Mouse (Mus musculus) gastrocnemius, adult 2 months (tissue): ENCODE results near the gene Atp6v0a1. TPM values are rescaled to one million over a fixed set of nuclear protein-coding genes. Genes with fewer than 3 reads are reported as not detected.

Experiments used
- DNase-seq: peaks from one replicate; pipeline ENCODE4 v3.0.0; 2022
- H3K27ac ChIP-seq: fragments of 200-600 bp; 2 replicates; pipeline ENCODE4 v1.8.1; 2022; ENCODE audit warnings: mild to moderate bottlenecking
- H3K4me3 ChIP-seq: fragments of 200-600 bp; 2 replicates; pipeline ENCODE4 v1.8.1; 2022; ENCODE audit warnings: mild to moderate bottlenecking, moderate library complexity
- CTCF ChIP-seq: fragments of 200-600 bp; IDR thresholded peaks from 2 replicates; pipeline ENCODE4 v1.8.1; 2022; ENCODE audit warnings: antibody characterized with exemption, mild to moderate bottlenecking, moderate library complexity
- intact Hi-C: fragments of 180-260 bp; cut with DNase I; formaldehyde crosslinking; loops from one replicate; pipeline ENCODE4 v1.15.1; 2025
- total RNA-seq, 2 experiments: library from RNA; stranded (reverse); gene quantifications; 2 replicates each; pipeline ENCODE4 v1.2.3; 2021

Gene Atp6v0a1
- total RNA-seq, 2 experiments from 2014 or later: 59.6 to 65.2 TPM

DNA sequence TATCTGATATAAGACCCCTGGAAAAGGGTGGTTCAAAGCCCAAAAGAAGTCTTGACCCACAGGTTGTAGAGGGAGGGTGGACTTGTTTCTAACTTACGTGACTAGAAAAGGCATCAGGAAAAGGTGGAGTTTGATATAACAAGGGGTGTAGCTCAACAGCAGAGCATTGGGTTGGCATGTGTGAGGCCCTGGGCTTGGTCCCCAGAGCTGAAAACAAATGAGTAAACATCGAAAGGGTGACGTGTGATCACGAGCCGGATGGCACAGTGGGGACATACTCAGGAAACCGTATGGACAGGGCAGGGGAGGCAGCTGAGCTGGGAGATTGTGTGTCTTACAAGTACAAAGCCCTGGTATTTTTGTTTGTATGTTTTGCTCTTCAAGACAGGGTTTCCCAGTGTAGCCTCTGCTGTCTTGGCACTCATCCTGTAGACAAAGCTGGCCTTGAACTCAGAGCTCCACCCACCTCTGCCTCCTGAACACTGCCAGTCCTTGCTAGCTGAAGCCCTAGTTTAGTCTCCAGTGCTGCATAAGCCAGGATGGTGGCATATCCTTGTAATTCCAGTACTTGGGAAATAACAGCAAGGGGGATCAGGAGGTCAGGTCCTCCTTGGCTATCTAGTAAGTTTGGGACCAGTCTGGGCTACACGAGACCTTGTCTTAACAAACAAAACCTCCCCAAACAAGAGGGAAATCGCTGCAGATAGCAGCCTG is 25.5 kb downstream of the Atp6v0a1 start:
- intact Hi-C loops: no loop called here
- no peak overlapping the region for H3K4me3 ChIP-seq
- H3K27ac ChIP-seq: peak overlapping the region; percentile 58
- no peak for DNase-seq
- TF ChIP-seq CTCF: no peak

DNA sequence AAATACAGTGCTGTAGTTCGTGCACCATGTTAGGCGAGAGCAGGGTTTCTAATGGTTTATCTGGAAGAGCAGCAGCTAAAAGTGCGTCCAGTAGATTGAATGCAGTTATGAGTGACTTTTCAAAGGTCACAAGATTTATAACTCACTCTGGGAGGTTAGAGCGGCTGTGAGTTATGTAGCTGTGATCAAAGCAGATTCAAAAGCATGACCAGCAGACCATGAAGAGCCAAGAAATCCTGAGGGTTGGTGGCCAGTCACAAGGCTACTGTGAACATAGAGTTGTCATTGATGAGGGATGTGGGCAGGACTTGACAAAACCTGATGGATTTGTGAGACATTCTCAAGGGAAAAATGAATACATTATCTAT is 26.1 kb downstream of the Atp6v0a1 start:
- intact Hi-C loops: no loop called here
- Histone ChIP-seq H3K27ac (peak overlapping the region; percentile 58; the same call in 1 of the 2 replicates), H3K4me3 (no peak overlapping the region)
- no peak for TF ChIP-seq CTCF
- DNase-seq: no peak

DNA sequence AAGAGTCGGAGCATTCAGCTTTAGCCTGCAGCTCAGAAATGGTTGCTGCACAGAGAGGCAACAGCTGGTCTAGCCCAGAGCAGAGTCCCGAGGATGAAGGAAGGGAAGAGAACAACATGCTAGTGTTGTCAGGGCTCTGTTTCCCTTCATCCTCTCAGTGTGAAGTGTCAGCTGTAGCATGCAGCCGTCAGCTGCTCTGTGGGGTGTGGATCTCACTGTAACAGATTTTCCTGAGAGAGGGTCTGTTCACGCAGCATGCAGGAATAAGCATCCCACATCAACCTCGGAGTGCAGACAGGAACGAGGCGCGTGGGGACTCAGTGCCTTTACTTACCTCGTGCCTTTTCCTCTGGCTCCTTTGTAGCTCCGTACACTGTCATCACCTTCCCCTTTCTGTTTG is 28.5 kb downstream of the Atp6v0a1 start:
- H3K27ac ChIP-seq: no peak overlapping the region
- intact Hi-C loops: no loop called here
- DNase-seq: no peak
- H3K4me3 ChIP-seq: no peak overlapping the region
- TF ChIP-seq CTCF: no peak

DNA sequence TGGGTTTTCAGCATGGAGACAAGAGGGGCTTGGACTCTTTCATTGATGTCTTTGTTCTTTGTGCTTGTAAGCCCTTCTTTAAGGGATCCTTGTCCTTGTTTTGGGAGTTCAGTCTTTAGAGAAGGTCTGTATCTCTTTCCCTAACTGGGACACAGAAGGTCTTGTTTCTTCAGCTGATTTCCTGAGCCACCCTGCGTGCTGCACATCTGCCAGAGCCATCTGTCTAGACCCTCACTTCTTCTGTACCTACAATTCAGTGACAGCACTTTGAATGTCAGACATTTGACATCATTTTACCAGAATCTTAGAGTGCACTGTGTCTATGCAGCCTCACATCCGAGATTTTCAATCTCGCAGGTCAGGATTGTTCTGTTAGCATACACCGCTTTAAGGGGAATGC is 36.6 kb downstream of the Atp6v0a1 start:
- H3K27ac ChIP-seq: no peak overlapping the region
- no peak for DNase-seq
- no peak for TF ChIP-seq CTCF
- intact Hi-C loops: no loop called here
- no peak overlapping the region for H3K4me3 ChIP-seq

DNA sequence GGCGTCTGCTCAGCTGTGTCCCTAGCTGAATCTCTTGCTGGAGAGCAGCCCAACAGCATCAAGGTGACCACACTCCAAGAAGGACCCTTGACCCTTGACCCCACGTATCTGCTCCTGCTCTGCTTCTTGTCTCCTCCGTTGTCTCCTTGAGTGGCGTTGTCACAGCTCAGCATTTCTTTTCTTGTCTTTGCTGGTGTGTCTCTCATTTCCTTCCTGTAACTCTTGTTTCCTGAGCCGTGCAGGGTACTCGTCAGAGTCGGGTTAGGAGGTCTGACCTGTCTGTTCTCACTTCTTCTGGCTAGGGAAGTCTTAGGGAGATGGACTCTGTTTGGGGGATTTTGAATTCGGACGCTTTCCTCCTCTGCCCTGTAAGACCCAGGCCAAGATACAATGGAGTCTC is 37.2 kb downstream of the Atp6v0a1 start:
- intact Hi-C loops: no loop called here
- TF ChIP-seq CTCF: no peak
- DNase-seq: no peak
- no peak overlapping the region for H3K4me3 ChIP-seq
- H3K27ac ChIP-seq: no peak overlapping the region

DNA sequence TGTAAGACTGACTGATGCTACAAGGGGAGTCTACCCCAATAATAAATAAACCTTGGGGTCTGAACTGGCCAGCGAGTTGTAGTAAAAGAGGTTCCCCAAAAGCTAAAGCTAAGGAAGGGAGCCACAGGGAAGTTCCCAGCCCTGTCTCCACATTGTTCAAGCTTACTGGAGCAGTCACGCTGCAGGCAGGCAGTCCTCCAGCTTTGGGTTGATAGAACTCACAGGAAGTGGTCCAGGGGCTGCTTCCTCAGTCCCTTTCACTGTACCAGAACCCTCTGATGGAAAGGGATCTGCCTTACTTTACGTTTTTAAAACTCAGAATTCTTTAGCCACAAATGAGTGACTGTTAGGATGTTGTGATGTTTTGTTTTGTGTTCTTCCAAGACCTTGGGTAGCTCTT is 38.2 kb downstream of the Atp6v0a1 start:
- Histone ChIP-seq H3K27ac (no peak overlapping the region), H3K4me3 (no peak overlapping the region)
- DNase-seq: no peak
- TF ChIP-seq CTCF: no peak
- intact Hi-C loops: no loop called here

DNA sequence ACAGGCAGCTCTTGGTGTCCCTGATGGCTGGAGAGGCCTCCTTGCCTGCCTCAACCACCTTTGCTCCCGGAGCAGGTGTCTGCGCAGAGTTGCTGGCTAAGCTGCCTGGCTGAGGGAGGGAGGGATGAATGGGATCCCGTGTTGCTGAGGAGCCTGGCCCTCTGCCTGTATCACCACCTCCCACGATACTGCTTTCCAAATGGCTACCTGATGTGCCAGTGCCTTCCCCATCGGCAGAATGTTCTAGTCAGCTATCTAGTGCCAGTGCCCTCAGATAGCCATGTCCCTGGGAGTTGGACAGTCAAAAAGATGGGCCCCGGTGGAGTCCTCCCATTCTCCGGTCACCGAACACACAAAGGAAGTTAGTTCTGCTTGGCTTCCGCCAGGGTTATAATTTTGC is 41.1 kb downstream of the Atp6v0a1 start:
- DNase-seq: no peak
- no peak for TF ChIP-seq CTCF
- intact Hi-C loops: no loop called here

DNA sequence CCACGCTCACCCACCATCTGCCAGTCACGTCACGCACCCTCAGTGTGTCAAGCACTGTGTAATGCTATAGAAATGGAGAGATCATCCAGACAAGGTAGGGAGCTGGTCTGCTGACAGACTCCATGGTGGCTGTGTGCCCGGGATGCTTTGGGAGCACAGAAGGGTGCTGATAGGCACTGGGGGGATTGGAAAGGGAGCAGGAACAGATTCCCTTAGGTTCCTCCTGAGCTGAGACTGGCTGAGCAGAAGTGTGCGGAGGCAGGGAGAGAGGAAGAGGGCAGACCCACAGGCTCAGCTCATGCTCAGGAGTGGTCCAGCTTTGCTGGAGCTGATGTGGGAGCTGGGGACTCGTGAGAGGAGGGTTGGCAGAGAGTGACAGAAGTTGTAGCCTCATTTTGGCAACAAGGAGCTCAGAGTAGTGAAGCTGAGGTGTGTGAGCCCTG is 41.8 kb downstream of the Atp6v0a1 start:
- no peak for TF ChIP-seq CTCF
- peak overlapping the region; percentile 82; the same call in 1 of the 2 replicates for H3K27ac ChIP-seq
- intact Hi-C loops: no loop called here

More for the DNA sequence above, 41.1 kb downstream of the Atp6v0a1 start:
- 0 out of 2 replicates have a peak overlapping the region, but pooled peaks have one; percentile 3 for H3K27ac ChIP-seq
- no peak overlapping the region for H3K4me3 ChIP-seq

DNA sequence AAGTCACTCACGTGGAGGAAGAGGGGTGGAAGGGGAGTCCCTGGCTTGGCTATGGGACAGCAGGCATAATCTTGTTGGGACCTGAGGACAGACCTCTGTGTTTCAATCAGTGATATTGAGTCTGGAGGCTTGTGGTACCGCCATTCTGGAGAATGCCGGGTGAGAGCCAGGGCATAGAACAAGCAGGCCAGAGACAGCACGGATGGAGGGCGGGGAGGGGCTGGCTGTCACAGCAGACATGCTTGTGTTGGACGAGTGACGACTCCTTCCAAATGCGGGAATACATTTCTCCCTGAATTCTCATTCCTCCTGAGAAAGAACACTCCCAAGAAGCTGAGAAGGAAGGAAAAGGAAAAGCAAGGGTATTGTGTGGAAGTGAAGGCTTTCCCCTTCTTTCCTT is 42.4 kb downstream of the Atp6v0a1 start:
- peak overlapping the region; percentile 82 for H3K27ac ChIP-seq
- no peak overlapping the region for H3K4me3 ChIP-seq
- intact Hi-C loops: no loop called here
- TF ChIP-seq CTCF: no peak
- DNase-seq: no peak

More for the DNA sequence above, 41.8 kb downstream of the Atp6v0a1 start:
- no peak overlapping the region for H3K4me3 ChIP-seq
- no peak for DNase-seq

DNA sequence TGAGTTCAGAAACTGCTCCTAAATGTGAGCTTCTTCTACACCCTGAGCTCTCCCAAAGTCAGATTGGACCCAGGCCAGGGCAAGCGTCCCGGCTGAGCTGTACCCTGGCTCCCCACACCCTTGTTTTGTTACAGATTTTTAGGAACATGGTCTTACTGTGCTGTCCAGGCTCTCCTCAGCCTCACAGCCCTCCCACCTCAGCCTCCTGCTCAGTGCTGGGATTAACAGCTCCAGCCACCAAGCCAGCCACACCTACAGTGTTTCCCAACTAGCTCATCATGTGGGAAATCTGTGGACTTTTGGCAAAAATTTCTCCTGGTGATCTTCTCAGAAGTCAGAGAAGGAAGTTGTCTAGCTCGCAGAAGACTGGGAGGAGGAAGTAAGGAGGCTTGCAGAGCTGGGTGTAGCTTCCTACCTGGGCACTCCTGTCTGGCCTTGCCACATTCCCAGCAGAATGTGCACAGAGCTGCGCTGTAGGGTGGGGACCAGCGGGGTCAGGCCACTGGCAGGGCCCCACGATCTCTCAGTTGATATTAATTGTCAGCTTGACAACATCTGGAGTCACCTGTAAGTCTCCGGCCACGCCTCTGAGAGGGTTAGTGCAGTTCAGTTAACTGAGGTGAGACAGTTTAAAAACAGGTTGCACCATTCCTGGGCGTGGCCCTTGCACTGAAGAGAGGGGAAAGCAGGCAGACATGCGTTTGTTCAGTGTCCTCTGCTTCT is 43.7 kb downstream of the Atp6v0a1 start:
- intact Hi-C loops: no loop called here
- TF ChIP-seq CTCF: no peak
- H3K4me3 ChIP-seq: no peak overlapping the region
- peak; percentile 89 for DNase-seq
- peak overlapping the region; percentile 82 for H3K27ac ChIP-seq

DNA sequence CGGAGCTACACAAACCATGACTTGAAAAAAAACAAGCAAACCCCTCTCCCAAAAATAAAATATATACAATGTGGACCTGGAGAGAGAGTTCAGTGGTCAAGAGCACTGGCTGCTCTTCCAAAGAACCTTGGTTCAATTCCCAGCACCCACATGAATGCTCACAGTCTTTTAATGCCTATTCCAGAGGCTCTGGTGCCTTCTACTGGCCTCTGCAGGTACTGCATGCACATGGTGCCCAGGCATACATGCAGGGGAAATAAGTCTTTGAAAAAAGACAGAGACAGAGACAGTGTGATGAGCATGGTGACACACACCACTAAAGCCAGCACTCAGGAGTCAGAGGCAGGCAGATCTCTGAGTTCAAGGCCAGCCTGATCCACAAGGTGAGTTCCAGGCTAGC is 44.7 kb downstream of the Atp6v0a1 start:
- Histone ChIP-seq H3K27ac (no peak overlapping the region), H3K4me3 (no peak overlapping the region)
- peak; percentile 52 for TF ChIP-seq CTCF
- no peak for DNase-seq
- intact Hi-C loops: no loop called here

DNA sequence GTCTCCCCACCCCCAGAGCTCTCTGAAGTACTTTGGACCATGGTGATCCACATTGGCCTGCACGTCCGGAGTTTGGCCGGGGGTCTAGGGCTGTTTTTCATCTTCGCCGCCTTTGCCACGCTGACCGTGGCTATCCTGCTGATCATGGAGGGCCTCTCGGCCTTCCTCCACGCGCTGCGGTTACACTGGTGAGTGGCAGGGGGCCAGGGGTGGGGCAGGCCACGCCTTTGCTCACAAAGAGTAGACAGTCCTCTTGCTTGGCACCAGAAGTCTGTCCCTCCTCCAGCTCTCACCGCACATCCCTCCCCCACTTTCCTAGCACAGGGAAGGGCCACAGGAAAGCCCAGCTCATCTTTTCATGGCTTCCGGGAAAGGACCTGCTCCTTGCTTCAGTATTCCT is 46.2 kb downstream of the Atp6v0a1 start:
- intact Hi-C loops: no loop called here
- no peak for DNase-seq
- TF ChIP-seq CTCF: no peak
- peak overlapping the region; percentile 95 for H3K27ac ChIP-seq
- no peak overlapping the region for H3K4me3 ChIP-seq

DNA sequence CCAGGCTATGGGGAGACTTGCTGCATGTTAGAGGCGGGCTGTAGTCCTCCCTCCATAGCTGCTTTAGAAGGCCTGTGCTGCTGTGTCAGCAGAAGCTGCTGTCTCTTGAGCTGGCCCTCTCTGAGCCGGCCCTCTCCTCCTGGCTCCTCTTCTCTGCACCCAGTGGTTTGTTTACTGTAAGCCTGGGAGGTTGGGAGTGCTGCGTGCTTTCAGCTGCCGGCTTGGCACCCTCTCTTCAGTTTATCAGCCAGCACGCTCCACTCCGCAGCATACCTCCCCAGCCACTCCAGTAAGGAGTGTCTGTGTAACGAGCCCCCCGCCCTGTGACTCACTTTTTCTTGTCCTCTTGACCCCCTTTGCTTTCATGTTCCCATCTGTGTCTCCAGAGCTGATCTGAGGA is 47.6 kb downstream of the Atp6v0a1 start:
- intact Hi-C loops: loop anchor here (1.0 kb wide), 1 partner anchor 74 kb away; no protein-coding TSS in a partner anchor
- H3K4me3 ChIP-seq: 0 out of 2 replicates have a peak overlapping the region, but pooled peaks have one; percentile 3
- peak overlapping the region; percentile 95 for H3K27ac ChIP-seq
- DNase-seq: peak; percentile 80
- TF ChIP-seq CTCF: no peak
